Mouse (Mus musculus): ENCODE measurements at regions not wholly inside any gene's neighbourhood (a gene's known extent, or its start where the extent isn't known, plus 50 kb on each side); places are given as distances from the start of the nearest gene placed in this dataset.

GRCm38 (mm10) chr3:102657531-102658060 lies 76.7 kb upstream of the Tspan2 start:
- no peak for DNase-seq
- H3K4me3 ChIP-seq (replicated peaks; ENCODE audit: extremely low read depth, low read depth, low read length): no peak overlapping the region
- 77% methylated on average over 7 of the region's 7 CpGs for WGBS
- H3K4me1 ChIP-seq (ENCODE audit: control insufficient read depth, insufficient read depth, low read length): no peaks in the 10 kb centered on the region
- no peak for TF ChIP-seq CTCF (IDR thresholded peaks at IDR 0.05; ENCODE audit: insufficient read depth, low read length)
- no peak for TF ChIP-seq POLR2A (IDR thresholded peaks at IDR 0.05; ENCODE audit: borderline replicate concordance, extremely low read depth, low read depth, low read length)

DNA sequence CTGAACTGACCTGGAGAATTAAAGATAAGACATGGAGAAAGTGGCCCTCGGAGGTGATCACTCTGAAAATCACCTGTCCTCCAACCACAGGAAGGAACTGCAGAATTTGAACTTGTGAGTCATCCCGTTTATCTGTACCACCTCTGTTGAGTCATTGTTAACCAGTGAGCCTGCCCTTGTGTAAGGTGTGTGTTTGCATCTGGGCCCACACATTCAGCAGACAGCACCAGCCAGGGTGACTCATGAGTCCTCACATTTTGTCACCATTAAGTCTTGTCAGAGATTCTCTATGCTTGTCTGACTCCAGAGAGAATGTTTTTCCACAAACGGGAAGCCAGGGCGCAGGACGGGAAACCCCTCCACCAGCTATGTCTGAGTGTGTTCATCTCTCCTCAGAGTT lies 75.0 kb upstream of the Tspan2 start:
- TF ChIP-seq CTCF (IDR thresholded peaks at IDR 0.05; ENCODE audit: insufficient read depth, low read length): no peak
- no peak for TF ChIP-seq POLR2A (IDR thresholded peaks at IDR 0.05; ENCODE audit: borderline replicate concordance, extremely low read depth, low read depth, low read length)
- Histone ChIP-seq H3K4me3 (replicated peaks; ENCODE audit: extremely low read depth, low read depth, low read length) (no peak overlapping the region), H3K4me1 (ENCODE audit: control insufficient read depth, insufficient read depth, low read length) (no peaks in the 10 kb centered on the region)
- 69% methylated on average over 5 of the region's 5 CpGs for WGBS
- no peak for DNase-seq

DNA sequence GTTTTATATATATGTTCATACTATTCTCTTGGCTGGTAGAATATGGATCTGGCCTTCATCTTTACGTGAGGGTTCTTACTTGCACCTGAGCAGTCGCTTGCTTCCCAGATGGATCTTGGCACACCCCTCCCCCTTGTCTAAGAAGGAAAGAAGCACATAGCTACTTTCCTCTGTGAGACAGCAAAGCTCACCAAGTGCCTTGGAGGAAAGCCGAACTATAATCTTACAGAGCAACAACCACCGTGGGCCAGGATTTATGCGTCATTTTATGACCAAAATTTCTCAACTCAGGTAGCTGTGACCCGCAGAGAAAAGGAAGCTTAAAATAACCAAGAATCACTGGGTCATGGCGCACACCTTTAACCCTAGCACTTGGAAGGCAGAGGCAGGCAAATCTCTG lies 73.0 kb upstream of the Tspan2 start:
- DNase-seq: no peak
- no peaks in the 10 kb centered on the region for H3K4me1 ChIP-seq (ENCODE audit: control insufficient read depth, insufficient read depth, low read length)
- no peak for TF ChIP-seq POLR2A (IDR thresholded peaks at IDR 0.05; ENCODE audit: borderline replicate concordance, extremely low read depth, low read depth, low read length)
- no peak for TF ChIP-seq CTCF (IDR thresholded peaks at IDR 0.05; ENCODE audit: insufficient read depth, low read length)
- H3K4me3 ChIP-seq (replicated peaks; ENCODE audit: extremely low read depth, low read depth, low read length): no peak overlapping the region
- WGBS: 91% methylated on average over 7 of the region's 7 CpGs

DNA sequence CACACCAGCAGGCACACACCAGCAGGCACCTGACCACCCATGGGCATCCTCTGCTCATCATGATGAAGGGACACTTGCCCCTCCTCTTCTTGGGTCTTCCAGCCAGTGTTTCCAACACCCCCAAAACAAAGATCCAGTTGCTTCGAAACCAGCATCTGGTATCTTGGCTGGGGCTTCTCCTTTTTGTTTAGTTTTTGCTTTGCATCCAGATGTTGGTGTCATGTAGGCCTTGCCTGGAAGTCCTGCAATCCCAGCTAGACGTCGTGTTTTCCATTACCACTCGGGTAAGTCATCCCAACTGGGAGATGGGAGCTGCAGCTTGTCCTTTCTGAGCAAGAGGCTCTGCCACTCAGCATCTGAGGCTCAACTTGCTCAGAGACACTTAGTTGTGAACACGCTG lies 70.6 kb upstream of the Tspan2 start:
- DNase-seq: no peak
- H3K4me1 ChIP-seq (ENCODE audit: control insufficient read depth, insufficient read depth, low read length): no peaks in the 10 kb centered on the region
- no peak overlapping the region for H3K4me3 ChIP-seq (replicated peaks; ENCODE audit: extremely low read depth, low read depth, low read length)
- TF ChIP-seq POLR2A (IDR thresholded peaks at IDR 0.05; ENCODE audit: borderline replicate concordance, extremely low read depth, low read depth, low read length) (no peak), CTCF (IDR thresholded peaks at IDR 0.05; ENCODE audit: insufficient read depth, low read length) (no peak)
- WGBS: 71% methylated on average over 5 of the region's 5 CpGs

DNA sequence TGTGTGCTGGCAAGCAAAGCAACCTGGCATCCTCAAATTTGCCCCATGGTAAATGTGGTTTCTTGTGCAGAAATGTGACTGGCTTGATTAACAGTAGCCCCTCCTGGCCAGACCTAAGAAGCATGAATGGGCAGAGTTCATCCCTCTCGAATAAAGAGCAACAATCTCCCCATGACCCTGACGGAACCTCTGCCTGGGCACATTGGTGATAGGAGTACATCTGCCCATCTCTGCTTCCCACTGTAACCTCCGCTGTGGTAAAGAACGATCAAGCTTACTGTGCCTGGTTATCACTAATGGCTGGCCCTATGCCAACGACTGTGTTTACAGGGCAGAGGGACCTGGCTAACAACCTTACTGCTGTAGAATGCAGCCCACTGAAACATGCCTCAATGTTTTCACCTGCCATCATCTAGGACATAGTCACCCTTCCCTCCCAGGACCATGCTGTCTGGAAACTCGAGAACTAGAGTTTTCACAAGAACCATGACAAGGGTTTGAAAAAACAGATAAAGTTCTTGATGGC lies 69.6 kb upstream of the Tspan2 start:
- TF ChIP-seq POLR2A (IDR thresholded peaks at IDR 0.05; ENCODE audit: borderline replicate concordance, extremely low read depth, low read depth, low read length) (no peak), CTCF (IDR thresholded peaks at IDR 0.05; ENCODE audit: insufficient read depth, low read length) (no peak)
- no peak overlapping the region for H3K4me3 ChIP-seq (replicated peaks; ENCODE audit: extremely low read depth, low read depth, low read length)
- H3K4me1 ChIP-seq (ENCODE audit: control insufficient read depth, insufficient read depth, low read length): no peaks in the 10 kb centered on the region
- 67% methylated on average over 6 of the region's 6 CpGs for WGBS
- DNase-seq: no peak

DNA sequence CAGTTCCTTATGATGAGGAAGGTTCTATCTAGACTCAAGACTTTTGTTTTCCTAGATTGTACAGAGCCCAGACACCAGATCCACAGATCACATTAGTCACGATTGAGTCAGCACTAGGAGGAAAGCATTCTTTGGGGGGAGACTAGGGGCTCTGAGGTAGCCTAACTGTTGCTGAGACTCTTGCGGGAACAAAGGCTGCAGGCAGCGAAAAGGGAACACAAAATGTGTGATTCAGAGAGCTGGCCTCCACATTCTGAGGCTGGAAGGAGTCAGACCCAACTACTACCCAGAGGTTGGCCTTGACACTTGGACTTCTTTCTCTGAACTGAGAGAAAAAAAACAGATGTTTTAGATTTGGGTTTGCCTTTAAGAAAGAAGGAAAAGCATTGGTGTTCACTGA lies 66.5 kb upstream of the Tspan2 start:
- 77% methylated on average over 3 of the region's 3 CpGs for WGBS
- no peak for DNase-seq
- Histone ChIP-seq H3K4me1 (ENCODE audit: control insufficient read depth, insufficient read depth, low read length) (no peaks in the 10 kb centered on the region), H3K4me3 (replicated peaks; ENCODE audit: extremely low read depth, low read depth, low read length) (no peak overlapping the region)
- TF ChIP-seq CTCF (IDR thresholded peaks at IDR 0.05; ENCODE audit: insufficient read depth, low read length) (no peak), POLR2A (IDR thresholded peaks at IDR 0.05; ENCODE audit: borderline replicate concordance, extremely low read depth, low read depth, low read length) (no peak)

DNA sequence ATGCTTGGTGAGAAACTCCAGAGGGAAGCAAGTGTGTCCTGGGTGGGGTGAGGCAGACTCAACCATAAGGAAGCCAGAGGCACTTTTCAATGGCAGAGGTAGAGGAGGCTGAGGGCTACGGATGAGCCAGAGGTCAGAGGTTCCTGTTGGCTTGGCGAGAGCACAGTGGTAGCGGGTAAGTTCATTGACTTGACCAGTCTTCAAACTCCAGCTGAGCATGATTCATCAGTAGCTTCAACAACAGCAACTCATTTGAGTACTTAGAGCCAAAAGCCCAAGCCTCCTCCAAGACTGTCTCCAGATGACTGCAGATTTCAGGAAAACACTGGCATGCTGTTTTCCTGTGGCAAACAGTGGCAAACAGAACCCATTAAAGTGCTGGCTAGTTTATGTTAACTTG lies 65.8 kb upstream of the Tspan2 start:
- no peaks in the 10 kb centered on the region for H3K4me1 ChIP-seq (ENCODE audit: control insufficient read depth, insufficient read depth, low read length)
- H3K4me3 ChIP-seq (replicated peaks; ENCODE audit: extremely low read depth, low read depth, low read length): no peak overlapping the region
- no peak for DNase-seq
- 81% methylated on average over 3 of the region's 3 CpGs for WGBS
- TF ChIP-seq POLR2A (IDR thresholded peaks at IDR 0.05; ENCODE audit: borderline replicate concordance, extremely low read depth, low read depth, low read length): no peak
- TF ChIP-seq CTCF (IDR thresholded peaks at IDR 0.05; ENCODE audit: insufficient read depth, low read length): no peak

DNA sequence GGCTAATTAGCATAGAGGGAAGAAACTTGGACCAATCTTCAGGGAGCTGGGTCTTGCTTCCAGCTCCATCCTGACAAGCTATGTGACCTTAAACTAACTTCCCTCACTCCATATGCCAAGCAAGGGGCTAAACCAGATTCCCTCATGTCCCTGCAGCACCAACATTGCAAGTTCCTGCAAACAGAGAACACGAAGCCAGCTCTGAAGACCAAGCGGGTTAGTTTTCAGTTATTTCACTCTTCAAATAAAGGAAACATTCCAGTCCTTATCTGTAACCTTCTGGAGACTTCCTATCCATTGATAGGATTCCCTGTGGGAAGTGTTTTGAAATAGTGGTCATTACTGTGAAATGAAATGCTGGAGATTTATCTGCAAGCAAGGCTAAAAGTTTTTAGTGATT lies 64.4 kb upstream of the Tspan2 start:
- no peak for TF ChIP-seq CTCF (IDR thresholded peaks at IDR 0.05; ENCODE audit: insufficient read depth, low read length)
- no peak for TF ChIP-seq POLR2A (IDR thresholded peaks at IDR 0.05; ENCODE audit: borderline replicate concordance, extremely low read depth, low read depth, low read length)
- DNase-seq: no peak
- 40% methylated on average over 2 of the region's 2 CpGs for WGBS
- H3K4me3 ChIP-seq (replicated peaks; ENCODE audit: extremely low read depth, low read depth, low read length): no peak overlapping the region
- H3K4me1 ChIP-seq (ENCODE audit: control insufficient read depth, insufficient read depth, low read length): no peaks in the 10 kb centered on the region

DNA sequence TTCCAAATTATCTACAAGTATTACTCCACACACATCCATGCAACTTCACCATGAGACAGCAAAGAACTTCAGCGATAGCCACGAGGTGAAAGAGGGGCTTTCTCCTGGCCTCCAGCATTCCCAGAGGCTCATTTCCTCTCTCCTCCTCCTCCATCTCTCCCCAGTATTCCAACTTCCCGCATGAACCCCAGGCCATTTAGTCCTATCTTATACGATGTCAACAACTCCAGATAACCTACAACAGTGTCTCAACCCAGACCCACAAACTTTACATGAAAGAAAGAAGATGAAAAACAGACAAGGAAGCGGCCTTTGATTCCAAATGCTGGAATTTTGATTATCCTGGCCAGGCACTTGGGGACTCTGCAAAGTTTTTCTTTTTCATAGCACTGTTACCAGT lies 63.8 kb upstream of the Tspan2 start:
- no peak overlapping the region for H3K4me3 ChIP-seq (replicated peaks; ENCODE audit: extremely low read depth, low read depth, low read length)
- H3K4me1 ChIP-seq (ENCODE audit: control insufficient read depth, insufficient read depth, low read length): no peaks in the 10 kb centered on the region
- WGBS: 56% methylated on average over 5 of the region's 5 CpGs
- no peak for DNase-seq
- TF ChIP-seq POLR2A (IDR thresholded peaks at IDR 0.05; ENCODE audit: borderline replicate concordance, extremely low read depth, low read depth, low read length): no peak
- no peak for TF ChIP-seq CTCF (IDR thresholded peaks at IDR 0.05; ENCODE audit: insufficient read depth, low read length)

GRCm38 (mm10) chr3:102670972-102671371 lies 63.4 kb upstream of the Tspan2 start:
- no peak overlapping the region for H3K4me3 ChIP-seq (replicated peaks; ENCODE audit: extremely low read depth, low read depth, low read length)
- H3K4me1 ChIP-seq (ENCODE audit: control insufficient read depth, insufficient read depth, low read length): no peaks in the 10 kb centered on the region
- DNase-seq: no peak
- TF ChIP-seq POLR2A (IDR thresholded peaks at IDR 0.05; ENCODE audit: borderline replicate concordance, extremely low read depth, low read depth, low read length): no peak
- no peak for TF ChIP-seq CTCF (IDR thresholded peaks at IDR 0.05; ENCODE audit: insufficient read depth, low read length)
- WGBS: 86% methylated on average over 5 of the region's 5 CpGs
